Mouse (Mus musculus): ENCODE measurements around the gene Sp7.

DNA sequence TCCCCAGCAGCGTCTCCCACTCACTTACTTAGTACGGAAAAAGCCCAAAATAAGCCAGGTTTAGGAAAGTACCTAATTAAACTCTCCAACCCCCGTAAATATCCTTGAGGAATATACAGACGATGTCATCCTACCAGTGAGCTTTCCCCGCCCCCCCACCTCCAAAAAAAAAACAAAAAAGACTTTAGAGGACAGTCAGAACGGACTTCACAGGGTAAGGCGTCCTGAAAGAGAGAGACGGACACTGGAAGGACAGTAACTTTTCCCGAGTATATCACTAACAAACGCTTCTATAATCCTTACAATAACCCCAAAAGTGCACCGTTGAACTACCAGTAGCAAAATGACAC lies 16.1 kb downstream of the Sp7 start:
- TF ChIP-seq CTCF (IDR thresholded peaks at IDR 0.05; ENCODE audit: borderline replicate concordance, extremely low read depth, insufficient read depth, insufficient read length) (no peak), POLR2A (IDR thresholded peaks at IDR 0.05; ENCODE audit: borderline replicate concordance, extremely low read depth, insufficient read depth, insufficient read length, poor library complexity, severe bottlenecking) (no peak)

Data from brain, embryonic 14.5 days (tissue).